ENCODE assay signal across 7 mouse cellular contexts in the genomic region with DNA sequence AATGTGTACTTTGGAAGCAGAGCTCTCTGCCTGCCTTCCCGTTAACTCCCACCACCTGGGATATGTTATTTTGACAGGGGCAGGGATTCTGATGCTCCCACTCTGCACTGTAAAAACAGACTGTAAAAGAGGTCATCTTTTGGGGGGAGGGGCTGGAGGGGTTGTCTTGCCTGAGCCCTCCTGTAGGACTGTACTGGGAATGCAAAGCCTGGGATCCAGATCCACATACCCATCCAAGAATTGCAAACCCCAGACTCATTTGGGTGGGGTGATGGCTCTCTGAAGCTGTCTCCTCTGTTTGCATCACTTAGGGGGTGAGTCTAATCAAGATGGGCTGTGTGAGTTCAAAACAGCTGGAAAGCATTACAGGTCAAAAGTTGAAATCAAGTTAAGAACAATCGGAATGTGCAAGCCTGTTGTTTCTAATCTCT.
DNase-seq lines count a peak whose midpoint lies in the region.

No protein-coding gene starts in this region.

- intact Hi-C loops in heart, postnatal 36 days (cut with DNase I): no loop called here
- intact Hi-C loops in left cerebral cortex, postnatal 14 days (cut with DNase I): no loop called here

- peak; percentile 90 for DNase-seq in NIH3T3 (ENCODE audit: low read depth)
- DNase-seq in embryo, embryonic 11 days: peak; percentile 83
- DNase-seq in heart, postnatal 36 days: peak; percentile 7 to 18
- DNase-seq in lung, adult 18-20 months: peak; percentile 14 to 31
- no peak for DNase-seq in thymus, postnatal 14 days
- DNase-seq in left cerebral cortex, postnatal 14 days (ENCODE audit: low spot score in 2 of 2): no peak
- DNase-seq in layer of hippocampus, postnatal 36 days: no peak

Comparison
In these comparisons a context has a peak if more than half of its experiments do, and no peak if none do; other contexts are left out.
1. DNase-seq: peak in NIH3T3 (single experiment), embryo, embryonic 11 days (single experiment), heart, postnatal 36 days (2 of 2) and lung, adult 18-20 months (2 of 2); none in thymus, postnatal 14 days (single experiment), left cerebral cortex, postnatal 14 days (0 of 2) and layer of hippocampus, postnatal 36 days (0 of 2).